Mouse (Mus musculus) lung, postnatal 0 days (tissue): ENCODE measurements at regions not wholly inside any gene's neighbourhood (a gene's known extent, or its start where the extent isn't known, plus 50 kb on each side); places are given as distances from the start of the nearest gene placed in this dataset.

ENCODE experiments used
- ATAC-seq: fragments of 200-750 bp; cut with Nextera tagmentation; 2 replicates; pipeline ENCODE4 v1.8.0; 2017; ENCODE audit warnings: moderate library complexity
- DNase-seq: peaks from one replicate; pipeline ENCODE4 v3.0.0-alpha.2; 2016; ENCODE audit warnings: low spot score
- H3K27ac ChIP-seq: fragments of 300-500 bp; sonication (generic); 2 replicates; pipeline ENCODE4 v1.5.1; 2014; ENCODE audit warnings: antibody characterized with exemption, mild to moderate bottlenecking, low read length, mixed read lengths
- H3K27me3 ChIP-seq: fragments of 300-500 bp; sonication (generic); replicated peaks from 2 replicates; pipeline ENCODE4 v1.6.1; 2014; ENCODE audit warnings: low read length, mixed read lengths; ENCODE audit not compliant: insufficient read depth
- H3K36me3 ChIP-seq: fragments of 300-500 bp; sonication (generic); 2 replicates; pipeline ENCODE4 v1.6.1; 2014; ENCODE audit warnings: low read length, mixed read lengths; ENCODE audit not compliant: insufficient read depth
- H3K4me1 ChIP-seq: fragments of 300-500 bp; sonication (generic); 2 replicates; pipeline ENCODE4 v1.6.1; 2014; ENCODE audit warnings: antibody characterized with exemption, low read depth, low read length, mixed read lengths; ENCODE audit not compliant: insufficient read depth
- H3K4me2 ChIP-seq: fragments of 300-500 bp; sonication (generic); replicated peaks from 2 replicates; pipeline ENCODE4 v1.6.1; 2014; ENCODE audit warnings: low read depth, mild to moderate bottlenecking, low read length, moderate library complexity, mixed read lengths
- H3K4me3 ChIP-seq: fragments of 300-500 bp; sonication (generic); 2 replicates; pipeline ENCODE4 v1.5.1; 2014; ENCODE audit warnings: low read depth, low read length
- H3K9ac ChIP-seq: fragments of 300-500 bp; sonication (generic); replicated peaks from 2 replicates; pipeline ENCODE4 v1.6.1; 2014; ENCODE audit warnings: low read depth, mild to moderate bottlenecking
- H3K9me3 ChIP-seq: fragments of 300-500 bp; sonication (generic); 2 replicates; pipeline ENCODE4 v1.6.1; 2016; ENCODE audit warnings: low read length, mixed read lengths
- CTCF ChIP-seq: IDR thresholded peaks from 2 replicates; pipeline ENCODE4 v1.5.1; 2016; ENCODE audit warnings: antibody characterized with exemption, mild to moderate bottlenecking
- EP300 ChIP-seq: IDR thresholded peaks from 2 replicates; pipeline ENCODE4 v1.6.1; 2016; ENCODE audit warnings: antibody characterized with exemption, mild to moderate bottlenecking, control low read depth
- WGBS: fragments of 180-500 bp; shearing (Covaris S2); extraction: QIAGEN DNeasy Blood & Tissue Kit; methylation state at CpG from one replicate; pipeline ENCODE4 v1.1.7; 2014; 5-methylcytosine and 5-hydroxymethylcytosine counted together

DNA sequence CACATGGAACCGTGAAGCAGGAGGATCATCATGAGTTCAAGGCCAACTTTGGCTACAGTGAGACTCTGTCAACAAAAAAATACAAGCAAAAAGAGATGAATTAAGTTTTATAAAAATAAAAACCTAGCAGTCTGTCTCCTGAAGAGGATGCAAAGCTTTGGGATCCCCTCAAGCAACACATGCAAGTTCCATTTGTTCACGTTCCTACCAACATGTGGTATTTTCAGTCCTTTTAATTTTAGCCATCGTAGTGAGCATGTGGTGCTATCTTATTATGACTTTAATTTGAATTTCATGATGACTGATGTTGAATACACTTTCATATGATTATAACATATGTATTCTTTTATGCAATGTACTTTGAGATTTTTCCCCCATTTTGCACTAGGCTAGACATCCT lies 1244.9 kb upstream of the Gm7489 start:
- Histone ChIP-seq H3K36me3 (no peaks in the 10 kb centered on the region), H3K4me3 (no peak overlapping the region), H3K4me2 (no peak overlapping the region), H3K9ac (no peak overlapping the region), H3K27ac (no peak overlapping the region), H3K9me3 (no peaks in the 10 kb centered on the region), H3K4me1 (no peaks in the 10 kb centered on the region), H3K27me3 (no peaks in the 10 kb centered on the region)
- no peak for TF ChIP-seq EP300
- no peak for TF ChIP-seq CTCF
- DNase-seq (no peak), ATAC-seq (no peak)
- 81% methylated on average over 3 of the region's 3 CpGs for WGBS

GRCm38 (mm10) chr15:52645961-52646360 lies 1238.7 kb upstream of the Gm7489 start:
- no peaks in the 10 kb centered on the region for H3K9me3 ChIP-seq
- no peak overlapping the region for H3K27ac ChIP-seq
- no peak overlapping the region for H3K9ac ChIP-seq
- H3K36me3 ChIP-seq: no peaks in the 10 kb centered on the region
- WGBS: 61% methylated on average over 2 of the region's 2 CpGs
- no peak overlapping the region for H3K4me2 ChIP-seq
- H3K4me1 ChIP-seq: no peaks in the 10 kb centered on the region
- ATAC-seq: no peak
- no peak for TF ChIP-seq EP300
- no peak for TF ChIP-seq CTCF
- no peak overlapping the region for H3K4me3 ChIP-seq
- DNase-seq: no peak
- no peaks in the 10 kb centered on the region for H3K27me3 ChIP-seq

DNA sequence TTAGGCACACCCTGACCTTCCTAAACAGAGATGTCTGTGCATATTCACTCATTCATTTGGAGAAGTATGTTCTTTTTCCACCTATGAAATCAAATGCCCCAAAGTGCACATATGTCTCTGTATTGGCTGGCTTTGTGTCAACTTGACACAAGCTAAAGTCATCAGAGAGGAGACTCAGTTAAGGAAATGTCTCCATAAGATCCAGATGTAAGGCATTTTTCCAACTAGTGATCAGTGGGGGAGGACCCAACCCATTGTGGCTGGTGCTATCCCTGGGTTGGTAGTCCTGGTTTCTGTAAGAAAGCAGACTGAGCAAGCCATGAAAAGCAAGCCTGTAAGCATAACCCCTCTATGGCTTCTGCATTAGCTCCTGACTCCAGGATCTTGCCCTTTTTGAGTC lies 1226.8 kb upstream of the Gm7489 start:
- DNase-seq (no peak), ATAC-seq (no peak)
- Histone ChIP-seq H3K4me3 (no peak overlapping the region), H3K4me2 (no peak overlapping the region), H3K9ac (no peak overlapping the region), H3K27me3 (no peaks in the 10 kb centered on the region), H3K9me3 (no peaks in the 10 kb centered on the region), H3K27ac (no peak overlapping the region), H3K36me3 (no peaks in the 10 kb centered on the region), H3K4me1 (no peaks in the 10 kb centered on the region)
- TF ChIP-seq CTCF (no peak), EP300 (no peak)
